Mouse (Mus musculus) neural tube, embryonic 13.5 days (tissue): ENCODE data around the gene Gm28051. TPM values are rescaled to one million over a fixed set of nuclear protein-coding genes. Genes with fewer than 3 reads are reported as not detected.

Experiments
- ATAC-seq: fragments of 200-750 bp; cut with Nextera tagmentation; 2 replicates; pipeline ENCODE4 v1.8.0; 2017; ENCODE audit warnings: low read depth, mild to moderate bottlenecking, moderate TSS enrichment, moderate library complexity
- H3K27ac ChIP-seq: fragments of 300-500 bp; sonication (generic); replicated peaks from 2 replicates; pipeline ENCODE4 v1.5.1; 2015; ENCODE audit warnings: moderate library complexity, mild to moderate bottlenecking, inconsistent platforms
- H3K27me3 ChIP-seq: fragments of 300-500 bp; sonication (generic); 2 replicates; pipeline ENCODE4 v1.6.1; 2015; ENCODE audit warnings: mild to moderate bottlenecking, inconsistent platforms
- H3K36me3 ChIP-seq: fragments of 300-500 bp; sonication (generic); 2 replicates; pipeline ENCODE4 v1.6.1; 2015; ENCODE audit warnings: mild to moderate bottlenecking, inconsistent platforms
- H3K4me1 ChIP-seq: fragments of 300-500 bp; sonication (generic); replicated peaks from 2 replicates; pipeline ENCODE4 v1.6.1; 2015; ENCODE audit warnings: inconsistent platforms
- H3K4me2 ChIP-seq: fragments of 300-500 bp; sonication (generic); 2 replicates; pipeline ENCODE4 v1.6.1; 2015; ENCODE audit warnings: inconsistent platforms, mild to moderate bottlenecking, moderate library complexity
- H3K4me3 ChIP-seq: fragments of 300-500 bp; sonication (generic); 2 replicates; pipeline ENCODE4 v1.5.1; 2015; ENCODE audit warnings: mild to moderate bottlenecking, inconsistent platforms
- H3K9ac ChIP-seq: fragments of 300-500 bp; sonication (generic); 2 replicates; pipeline ENCODE4 v1.6.1; 2015; ENCODE audit warnings: moderate library complexity, mild to moderate bottlenecking, inconsistent platforms
- H3K9me3 ChIP-seq: fragments of 300-500 bp; sonication (generic); 2 replicates; pipeline ENCODE4 v1.6.1; 2016; ENCODE audit warnings: inconsistent platforms
- WGBS: fragments of 180-500 bp; shearing (Covaris S2); methylation state at CpG from one replicate; pipeline ENCODE4 v1.1.7; 2015; 5-methylcytosine and 5-hydroxymethylcytosine counted together
- polyA plus RNA-seq: library from polyadenylated mRNA; unstranded; fragments of >200 nt; fragmentation: Nextera tagmentation; extraction: Ambion mirVana; gene quantifications from 2 replicates; pipeline ENCODE4 v1.2.1, GENCODE M21; 2015

Gm28051 gene
- polyA plus RNA-seq, 1 experiment from 2014 or later: not detected

- ATAC-seq: no peak
- WGBS: 89% methylated on average over 15 of the region's 15 CpGs
These were observed 67.6 kb downstream of the Gm28051 start for GRCm38 (mm10) chr12:102689773-102690563.

GRCm38 (mm10) chr12:102686321-102686720 is 71.2 kb downstream of the Gm28051 start:
- WGBS: 93% methylated on average over 5 of the region's 5 CpGs
- Histone ChIP-seq H3K9ac (no peak overlapping the region), H3K4me2 (no peak overlapping the region), H3K27me3 (no peaks in the 10 kb centered on the region), H3K36me3 (no peaks in the 10 kb centered on the region), H3K4me3 (no peak overlapping the region), H3K4me1 (peaks cover 33% of the 10 kb centered on the region), H3K9me3 (no peaks in the 10 kb centered on the region), H3K27ac (peak overlapping the region; percentile 84)
- 0 out of 2 replicates have a peak, but pooled peaks have one; percentile 3 for ATAC-seq

More at GRCm38 (mm10) chr12:102689773-102690563, 67.6 kb downstream of the Gm28051 start:
- no peak overlapping the region for H3K9ac ChIP-seq
- no peaks in the 10 kb centered on the region for H3K36me3 ChIP-seq
- no peaks in the 10 kb centered on the region for H3K27me3 ChIP-seq
- H3K27ac ChIP-seq: no peak overlapping the region
- no peak overlapping the region for H3K4me2 ChIP-seq
- no peaks in the 10 kb centered on the region for H3K9me3 ChIP-seq
- H3K4me1 ChIP-seq: peaks cover 25% of the 10 kb centered on the region
- no peak overlapping the region for H3K4me3 ChIP-seq

GRCm38 (mm10) chr12:102685523-102685931 is 72.0 kb downstream of the Gm28051 start:
- peak; percentile 65; the same call in 1 of the 2 replicates for ATAC-seq
- H3K4me2 ChIP-seq: peak overlapping the region; percentile 25

DNA sequence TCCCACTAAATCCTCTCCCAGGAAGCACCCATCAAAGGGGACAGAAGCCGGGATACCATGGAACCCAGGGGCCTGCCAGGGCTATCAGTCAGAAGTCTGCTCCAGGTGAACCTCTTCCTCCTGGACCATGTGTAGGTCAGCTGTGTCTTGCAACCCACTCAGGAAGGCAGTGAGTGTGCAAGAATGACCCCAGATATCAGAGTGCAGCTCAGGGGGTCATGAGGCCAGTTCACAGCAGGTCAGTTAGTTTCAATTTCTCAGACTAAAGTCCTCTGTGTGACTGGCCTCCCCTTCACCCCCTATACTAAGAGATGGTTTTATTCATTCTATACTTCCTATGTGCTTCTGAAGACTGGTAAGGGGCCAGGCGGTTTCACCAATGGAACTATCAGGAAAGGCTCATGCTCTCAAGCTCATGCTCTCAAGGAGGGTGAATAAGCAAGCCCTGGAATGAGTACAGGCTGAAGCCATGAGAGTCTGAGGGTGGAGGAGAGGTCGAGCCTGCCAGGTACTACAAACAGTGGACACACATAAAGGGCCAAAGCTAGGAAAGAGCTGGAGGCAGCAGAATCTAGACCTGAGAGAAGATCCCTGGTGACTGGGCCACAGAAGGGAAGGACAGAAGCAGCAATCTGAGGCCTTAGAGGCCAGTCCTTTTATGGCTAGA is 72.7 kb downstream of the Gm28051 start:
- peaks cover 33% of the 10 kb centered on the region for H3K4me1 ChIP-seq
- H3K27ac ChIP-seq: peak overlapping the region; percentile 84
- WGBS: 78% methylated on average over 3 of the region's 3 CpGs
- H3K36me3 ChIP-seq: no peaks in the 10 kb centered on the region
- ATAC-seq: 0 out of 2 replicates have a peak, but pooled peaks have one; percentile 1
- peak overlapping the region; percentile 27; the same call in 1 of the 2 replicates for H3K9ac ChIP-seq
- H3K9me3 ChIP-seq: no peaks in the 10 kb centered on the region
- no peaks in the 10 kb centered on the region for H3K27me3 ChIP-seq
- no peak overlapping the region for H3K4me3 ChIP-seq
- peak overlapping the region; percentile 25 for H3K4me2 ChIP-seq

More at GRCm38 (mm10) chr12:102685523-102685931, 72.0 kb downstream of the Gm28051 start:
- H3K4me1 ChIP-seq: peaks cover 33% of the 10 kb centered on the region
- H3K36me3 ChIP-seq: no peaks in the 10 kb centered on the region
- no peaks in the 10 kb centered on the region for H3K27me3 ChIP-seq
- no peak overlapping the region for H3K4me3 ChIP-seq
- peak overlapping the region; percentile 27; the same call in 1 of the 2 replicates for H3K9ac ChIP-seq
- peak overlapping the region; percentile 84 for H3K27ac ChIP-seq
- WGBS: 17% methylated on average over 9 of the region's 9 CpGs
- H3K9me3 ChIP-seq: no peaks in the 10 kb centered on the region

DNA sequence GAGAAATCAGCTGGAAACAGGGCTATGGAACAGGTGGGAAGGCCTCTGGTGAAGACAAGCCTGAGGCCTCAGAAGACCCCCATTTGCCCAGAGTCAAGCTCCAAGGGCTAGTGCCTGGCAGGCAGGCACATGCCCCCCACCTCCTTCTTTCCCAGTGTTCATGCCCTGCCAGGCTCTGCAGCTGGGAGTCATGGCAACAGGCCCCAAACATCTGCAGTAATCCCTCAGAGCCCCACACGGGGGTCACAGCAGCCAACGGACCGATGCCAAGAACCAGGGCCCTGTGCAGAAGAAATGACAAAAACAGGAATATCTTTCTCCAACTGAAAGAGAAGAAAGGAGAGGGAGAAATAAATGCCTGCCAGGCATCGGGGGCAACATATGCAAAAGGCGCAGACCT is 73.6 kb downstream of the Gm28051 start:
- 65% methylated on average over 5 of the region's 5 CpGs for WGBS
- no peak for ATAC-seq
- Histone ChIP-seq H3K9ac (0 out of 2 replicates have a peak overlapping the region, but pooled peaks have one; percentile 13), H3K4me1 (peaks cover 42% of the 10 kb centered on the region), H3K36me3 (no peaks in the 10 kb centered on the region), H3K27ac (peak overlapping the region; percentile 18; the same call in 1 of the 2 replicates), H3K4me3 (no peak overlapping the region), H3K9me3 (no peaks in the 10 kb centered on the region), H3K4me2 (no peak overlapping the region), H3K27me3 (no peaks in the 10 kb centered on the region)

GRCm38 (mm10) chr12:102683438-102683837 is 74.1 kb downstream of the Gm28051 start:
- no peak for ATAC-seq
- Histone ChIP-seq H3K4me1 (peaks cover 47% of the 10 kb centered on the region), H3K4me3 (no peak overlapping the region), H3K9ac (0 out of 2 replicates have a peak overlapping the region, but pooled peaks have one; percentile 13), H3K4me2 (no peak overlapping the region), H3K27me3 (no peaks in the 10 kb centered on the region), H3K36me3 (no peaks in the 10 kb centered on the region), H3K9me3 (no peaks in the 10 kb centered on the region), H3K27ac (peak overlapping the region; percentile 18; the same call in 1 of the 2 replicates)
- WGBS: 75% methylated on average over 6 of the region's 6 CpGs

DNA sequence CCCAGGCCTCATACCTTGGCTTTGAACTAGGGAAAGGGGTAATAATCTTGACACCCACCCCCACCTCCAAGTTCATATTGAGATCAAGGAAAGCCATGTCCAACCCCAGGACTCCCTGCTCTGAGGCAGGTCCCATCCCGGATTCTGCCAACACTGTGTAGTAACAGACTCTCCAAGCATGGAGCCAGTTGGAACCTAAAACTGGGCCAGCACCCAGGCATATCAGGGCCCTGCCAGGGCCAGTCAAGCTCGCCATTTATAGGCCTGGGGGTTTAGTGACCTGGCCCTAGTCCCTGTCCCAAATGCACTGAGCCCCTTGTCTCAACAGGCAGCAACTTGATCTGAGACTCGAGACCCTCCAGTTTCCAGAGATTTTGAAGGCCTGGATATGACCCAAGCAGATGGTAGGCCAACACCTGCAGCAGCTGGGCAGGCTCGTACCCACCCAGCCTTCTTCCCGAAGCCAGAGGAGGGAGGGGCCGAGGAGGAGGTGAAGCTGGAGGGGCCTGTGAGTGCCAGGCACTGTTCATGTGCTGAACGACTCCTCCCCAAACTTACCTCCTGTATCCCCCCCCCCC is 74.8 kb downstream of the Gm28051 start:
- H3K4me1 ChIP-seq: peaks cover 47% of the 10 kb centered on the region
- H3K9ac ChIP-seq: no peak overlapping the region
- no peaks in the 10 kb centered on the region for H3K9me3 ChIP-seq
- ATAC-seq: no peak
- no peaks in the 10 kb centered on the region for H3K36me3 ChIP-seq
- H3K27me3 ChIP-seq: no peaks in the 10 kb centered on the region
- H3K27ac ChIP-seq: no peak overlapping the region
- WGBS: 88% methylated on average over 7 of the region's 7 CpGs
- H3K4me2 ChIP-seq: no peak overlapping the region
- H3K4me3 ChIP-seq: no peak overlapping the region

GRCm38 (mm10) chr12:102682085-102682484 is 75.5 kb downstream of the Gm28051 start:
- Histone ChIP-seq H3K36me3 (no peaks in the 10 kb centered on the region), H3K9ac (no peak overlapping the region), H3K27ac (no peak overlapping the region), H3K4me2 (no peak overlapping the region), H3K4me3 (no peak overlapping the region), H3K27me3 (no peaks in the 10 kb centered on the region), H3K9me3 (no peaks in the 10 kb centered on the region), H3K4me1 (peaks cover 52% of the 10 kb centered on the region)
- 88% methylated on average over 5 of the region's 5 CpGs for WGBS
- no peak for ATAC-seq

- ATAC-seq: no peak
- WGBS: 70% methylated on average over 7 of the region's 7 CpGs
- Histone ChIP-seq H3K4me3 (no peak overlapping the region), H3K4me1 (peaks cover 57% of the 10 kb centered on the region), H3K27ac (no peak overlapping the region), H3K36me3 (no peaks in the 10 kb centered on the region), H3K9me3 (no peaks in the 10 kb centered on the region), H3K4me2 (no peak overlapping the region), H3K9ac (no peak overlapping the region), H3K27me3 (no peaks in the 10 kb centered on the region)
These were observed 76.0 kb downstream of the Gm28051 start for GRCm38 (mm10) chr12:102681590-102681989.

DNA sequence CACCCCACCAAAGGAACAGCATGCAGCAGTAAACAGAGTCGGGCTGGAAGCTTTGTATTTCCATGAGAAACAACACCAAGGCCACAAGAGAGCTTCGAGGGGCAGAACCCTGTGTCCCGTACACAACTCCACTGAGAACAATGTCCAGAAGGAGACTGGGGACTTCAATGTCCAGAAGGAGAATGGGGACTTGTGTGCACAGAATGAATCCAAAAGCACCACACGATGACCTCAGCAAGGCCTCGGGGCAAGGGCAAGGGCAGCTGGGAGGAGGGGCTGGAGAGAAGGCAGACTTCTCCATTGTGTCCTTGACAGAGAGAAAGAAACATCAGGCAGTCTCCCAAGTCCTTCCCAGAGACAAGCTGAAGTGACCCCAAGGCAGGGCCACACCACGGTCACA is 78.7 kb downstream of the Gm28051 start:
- WGBS: 35% methylated on average over 6 of the region's 6 CpGs
- no peak for ATAC-seq
- Histone ChIP-seq H3K36me3 (peaks cover 11% of the 10 kb centered on the region), H3K27ac (0 out of 2 replicates have a peak overlapping the region, but pooled peaks have one; percentile 24), H3K4me1 (peaks cover 35% of the 10 kb centered on the region), H3K9me3 (no peaks in the 10 kb centered on the region), H3K9ac (no peak overlapping the region), H3K4me2 (no peak overlapping the region), H3K4me3 (no peak overlapping the region), H3K27me3 (no peaks in the 10 kb centered on the region)

DNA sequence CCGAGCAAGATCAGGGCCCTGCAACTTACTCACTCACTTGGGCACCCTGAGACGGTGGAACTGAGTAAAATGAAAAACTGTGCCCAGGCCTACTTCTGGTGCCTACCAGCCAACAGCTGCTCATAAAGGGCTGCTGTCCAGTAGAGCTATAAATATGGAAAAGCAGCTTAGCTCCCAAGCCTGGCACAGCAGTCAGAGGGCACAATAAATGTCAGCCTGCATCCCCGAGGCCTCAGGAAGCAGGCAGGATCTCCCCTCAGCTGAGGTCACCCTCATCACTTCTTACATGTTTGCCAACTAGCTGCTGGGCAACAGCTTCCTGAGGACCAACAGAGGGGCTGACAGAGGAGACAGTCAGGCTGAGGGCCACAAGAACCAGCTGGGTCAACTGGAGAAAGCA is 80.5 kb downstream of the Gm28051 start:
- ATAC-seq: no peak
- peaks cover 31% of the 10 kb centered on the region for H3K4me1 ChIP-seq
- H3K4me2 ChIP-seq: no peak overlapping the region
- WGBS: 82% methylated on average over 3 of the region's 3 CpGs
- no peaks in the 10 kb centered on the region for H3K9me3 ChIP-seq
- H3K27me3 ChIP-seq: no peaks in the 10 kb centered on the region
- no peak overlapping the region for H3K9ac ChIP-seq
- peaks cover 18% of the 10 kb centered on the region for H3K36me3 ChIP-seq
- H3K27ac ChIP-seq: no peak overlapping the region
- no peak overlapping the region for H3K4me3 ChIP-seq

- no peak overlapping the region for H3K4me2 ChIP-seq
- WGBS: 93% methylated on average over 10 of the region's 10 CpGs
- no peak overlapping the region for H3K27ac ChIP-seq
- H3K36me3 ChIP-seq: peaks cover 18% of the 10 kb centered on the region
- peaks cover 43% of the 10 kb centered on the region for H3K4me1 ChIP-seq
- no peak overlapping the region for H3K9ac ChIP-seq
- no peaks in the 10 kb centered on the region for H3K27me3 ChIP-seq
- H3K9me3 ChIP-seq: no peaks in the 10 kb centered on the region
- ATAC-seq: no peak
- no peak overlapping the region for H3K4me3 ChIP-seq
These were observed 83.0 kb downstream of the Gm28051 start for GRCm38 (mm10) chr12:102674556-102674955.
